8 mouse cellular contexts compared by ENCODE assay signal in the genomic region with DNA sequence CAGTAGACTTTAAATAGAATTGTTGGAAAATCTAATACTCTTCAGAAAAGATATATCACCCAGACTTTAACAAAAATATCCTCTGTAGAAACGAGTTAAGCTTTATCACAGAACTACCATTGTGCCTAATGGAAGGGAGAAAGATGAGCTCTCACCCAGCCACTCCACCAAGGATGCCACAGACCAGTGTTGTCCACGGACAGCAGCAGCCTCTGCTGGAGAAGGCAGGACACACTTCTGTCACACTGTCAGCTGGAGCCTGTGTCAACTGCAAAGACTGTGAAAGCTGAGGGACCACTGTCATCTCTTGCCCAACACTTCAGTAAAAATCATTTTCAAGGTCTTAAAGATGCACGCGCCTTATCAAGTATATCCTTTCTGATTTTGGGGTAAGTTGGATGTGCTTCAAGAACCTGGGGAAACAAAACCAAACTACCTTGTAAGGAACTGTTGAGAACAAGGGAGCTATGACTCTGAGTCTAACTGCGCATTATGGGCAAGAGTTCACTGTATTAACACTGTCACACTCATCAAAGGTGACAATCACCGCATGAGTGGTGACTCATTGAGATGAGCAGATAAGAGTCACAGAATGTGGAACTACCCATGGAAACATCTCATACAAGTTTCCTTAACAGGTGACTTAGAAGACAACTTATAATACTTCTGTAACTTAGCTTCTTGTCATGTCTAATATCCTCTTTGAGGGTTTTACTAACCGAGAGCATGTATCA. TPM values are rescaled to one million over a fixed set of nuclear protein-coding genes. Genes with fewer than 3 reads are reported as not detected.
DNase-seq lines count a peak whose midpoint lies in the region; ATAC-seq and TF ChIP-seq lines count a peak whose summit lies in the region.

No protein-coding gene starts in this region.

- no peak overlapping the region for H3K4me3 ChIP-seq in left cerebral cortex, adult 2 months
- H3K4me3 ChIP-seq in midbrain, embryonic 13.5 days (replicated peaks), result no peak overlapping the region

- no peak overlapping the region for H3K9ac ChIP-seq in midbrain, embryonic 13.5 days (replicated peaks)

- H3K4me2 ChIP-seq in midbrain, embryonic 13.5 days (replicated peaks), result no peak overlapping the region

- no peaks in the 10 kb centered on the region for H3K9me3 ChIP-seq in midbrain, embryonic 13.5 days

- peaks cover 8% of the 10 kb centered on the region for H3K4me1 ChIP-seq in midbrain, embryonic 13.5 days (replicated peaks)

- peak; percentile 90 for ATAC-seq in midbrain, embryonic 13.5 days
- no peak for ATAC-seq in granulocyte monocyte progenitor cell, adult 5-6 weeks (replicated peaks; ENCODE audit: poor library complexity, severe bottlenecking)

- H3K36me3 ChIP-seq in midbrain, embryonic 13.5 days, result peaks cover 15% of the 10 kb centered on the region

- peak; percentile 15 for DNase-seq in cerebellum, adult 9-10 months
- no peak for DNase-seq in cerebellum, adult 8-10 months
- DNase-seq in left cerebral cortex, adult 2 months (ENCODE audit: extremely low spot score in 1 of 2, low spot score in 2 of 2), result peak in 1 of 2 experiments; percentile 38
- no peak for DNase-seq in left cerebral cortex, adult 11 months (ENCODE audit: low spot score)
- peak; percentile 71 to 75 for DNase-seq in cerebellum, postnatal 10 days
- no peak for DNase-seq in thymus, postnatal 0 days (ENCODE audit: low spot score)

- 83% methylated on average over 7 of the region's 7 CpGs for WGBS in midbrain, embryonic 13.5 days

- intact Hi-C loops in left cerebral cortex, adult 2 months (cut with DNase I), result loop anchor here (2.0 kb wide), 2 partner anchors 144 to 392 kb away; no protein-coding TSS in a partner anchor

- peak; percentile 65 for TF ChIP-seq CTCF in left cerebral cortex, adult 2 months (IDR thresholded peaks at IDR 0.05)

- H3K27ac ChIP-seq in left cerebral cortex, adult 2 months, result no peak overlapping the region
- H3K27ac ChIP-seq in midbrain, embryonic 13.5 days, result no peak overlapping the region

- H3K27me3 ChIP-seq in midbrain, embryonic 13.5 days, result no peaks in the 10 kb centered on the region

RNA-seq across cellular contexts. Expression of a gene that starts 59.8 kb away (rescaled TPM):
- total RNA-seq in left cerebral cortex, adult 2 months (2021), result 1 to 10 TPM; 2.3 to 2.6 TPM
- 0.36 and 0.96 TPM in 2 replicates for polyA plus RNA-seq in midbrain, embryonic 13.5 days (2015; fragmentation: Nextera tagmentation; extraction: Ambion mirVana)
- 12.9 and 13.0 TPM in 2 replicates for total RNA-seq in granulocyte monocyte progenitor cell, adult 5-6 weeks (2014; fragmentation: Nextera tagmentation)
- 7.0 and 9.1 TPM in 2 replicates for total RNA-seq in granulocyte monocyte progenitor cell, adult 5-6 weeks (2017)
- 2.9 TPM in 2 replicates for polyA plus RNA-seq in thymus, postnatal 0 days (2015; fragmentation: Nextera tagmentation; extraction: Ambion mirVana)

Comparison
In these comparisons a context has a peak if more than half of its experiments do, and no peak if none do; other contexts are left out.
1. DNase-seq: peak in cerebellum, adult 9-10 months (single experiment) and cerebellum, postnatal 10 days (2 of 2); none in cerebellum, adult 8-10 months (single experiment), left cerebral cortex, adult 11 months (single experiment) and thymus, postnatal 0 days (single experiment).